Mouse (Mus musculus): Measurements from ENCODE around the gene Calhm3. TPM values are rescaled to one million over a fixed set of nuclear protein-coding genes. Genes with fewer than 3 reads are reported as not detected.

Gene Calhm3
- polyA plus RNA-seq, 1 experiment from 2014 or later, result not detected

DNA sequence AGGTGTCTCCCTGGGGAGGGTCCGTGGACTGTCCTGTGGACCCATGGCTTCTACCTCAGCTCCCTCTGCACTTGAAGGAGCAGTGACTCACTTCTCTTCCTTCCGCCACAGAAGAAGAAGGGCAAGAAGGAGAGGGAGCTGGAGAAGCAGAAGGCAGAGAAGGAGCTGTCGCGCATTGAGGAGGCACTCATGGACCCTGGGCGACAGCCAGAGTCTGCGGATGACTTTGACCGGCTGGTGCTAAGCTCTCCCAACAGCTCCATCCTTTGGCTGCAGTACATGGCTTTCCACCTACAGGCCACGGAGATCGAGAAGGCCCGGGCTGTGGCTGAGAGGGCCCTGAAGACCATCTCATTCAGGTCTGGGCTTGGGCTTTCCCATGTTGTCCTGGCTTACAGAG lies 29.4 kb downstream of the Calhm3 start:
- H3K9me3 ChIP-seq (ENCODE audit: control insufficient read depth, low read length), result no peaks in the 10 kb centered on the region
- H3K36me3 ChIP-seq (ENCODE audit: control insufficient read depth, insufficient read depth, low read length), result peaks cover 32% of the 10 kb centered on the region
- DNase-seq (ENCODE audit: low spot score) (no peak), ATAC-seq (ENCODE audit: insufficient number of reproducible peaks, low FRiP score, low TSS enrichment, low read depth) (no peak)
- H3K27me3 ChIP-seq (ENCODE audit: control insufficient read depth, insufficient read depth, low read length), result no peaks in the 10 kb centered on the region
- H3K27ac ChIP-seq (replicated peaks; ENCODE audit: low read depth, low read length), result no peak overlapping the region
- 94% methylated on average over 10 of the region's 10 CpGs for WGBS
- H3K4me3 ChIP-seq (ENCODE audit: low read depth, low read length), result no peak overlapping the region
- no peak overlapping the region for H3K9ac ChIP-seq (ENCODE audit: low read length)
- H3K4me2 ChIP-seq (ENCODE audit: low read depth, severe bottlenecking), result no peak overlapping the region
- no peaks in the 10 kb centered on the region for H3K4me1 ChIP-seq (ENCODE audit: control insufficient read depth, insufficient read depth, low read length)

DNA sequence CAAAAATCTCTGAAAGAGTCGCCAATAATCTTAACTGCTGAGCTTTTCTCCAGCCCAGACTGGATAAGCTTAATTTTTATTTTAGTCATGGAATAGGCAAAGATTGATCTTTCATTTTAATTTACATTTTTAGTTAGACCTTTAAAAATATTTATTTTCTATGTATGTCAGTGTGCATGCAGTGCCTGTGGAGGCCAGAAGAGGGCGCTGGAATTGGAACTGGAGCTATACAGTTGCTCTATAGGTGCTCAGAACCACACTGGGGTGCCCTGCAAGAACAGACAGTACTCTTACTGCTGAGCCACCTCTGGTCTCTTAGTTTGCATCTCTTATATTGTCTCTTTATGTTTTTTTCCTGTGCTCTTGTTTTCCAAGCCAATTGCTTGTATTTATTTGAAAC lies 34.8 kb downstream of the Calhm3 start:
- DNase-seq (ENCODE audit: low spot score), result peak; percentile 60

GRCm38 (mm10) chr19:47121054-47121453 lies 36.5 kb downstream of the Calhm3 start:
- no peaks in the 10 kb centered on the region for H3K27me3 ChIP-seq (ENCODE audit: control insufficient read depth, insufficient read depth, low read length)
- peaks cover 23% of the 10 kb centered on the region for H3K36me3 ChIP-seq (ENCODE audit: control insufficient read depth, insufficient read depth, low read length)
- H3K9me3 ChIP-seq (ENCODE audit: control insufficient read depth, low read length), result no peaks in the 10 kb centered on the region
- DNase-seq (ENCODE audit: low spot score) (no peak), ATAC-seq (ENCODE audit: insufficient number of reproducible peaks, low FRiP score, low TSS enrichment, low read depth) (no peak)
- no peak overlapping the region for H3K9ac ChIP-seq (ENCODE audit: low read length)
- H3K4me2 ChIP-seq (ENCODE audit: low read depth, severe bottlenecking), result no peak overlapping the region
- WGBS, result 43% methylated on average over 4 of the region's 4 CpGs
- H3K4me1 ChIP-seq (ENCODE audit: control insufficient read depth, insufficient read depth, low read length), result no peaks in the 10 kb centered on the region
- H3K27ac ChIP-seq (replicated peaks; ENCODE audit: low read depth, low read length), result no peak overlapping the region
- no peak overlapping the region for H3K4me3 ChIP-seq (ENCODE audit: low read depth, low read length)

More for the DNA sequence above, 34.8 kb downstream of the Calhm3 start:
- H3K9ac ChIP-seq (ENCODE audit: low read length), result no peak overlapping the region
- no peaks in the 10 kb centered on the region for H3K4me1 ChIP-seq (ENCODE audit: control insufficient read depth, insufficient read depth, low read length)
- no peak for ATAC-seq (ENCODE audit: insufficient number of reproducible peaks, low FRiP score, low TSS enrichment, low read depth)
- H3K4me3 ChIP-seq (ENCODE audit: low read depth, low read length), result no peak overlapping the region
- H3K9me3 ChIP-seq (ENCODE audit: control insufficient read depth, low read length), result no peaks in the 10 kb centered on the region
- 31% methylated on average over 2 of the region's 2 CpGs for WGBS
- no peak overlapping the region for H3K27ac ChIP-seq (replicated peaks; ENCODE audit: low read depth, low read length)
- peaks cover 25% of the 10 kb centered on the region for H3K36me3 ChIP-seq (ENCODE audit: control insufficient read depth, insufficient read depth, low read length)
- no peaks in the 10 kb centered on the region for H3K27me3 ChIP-seq (ENCODE audit: control insufficient read depth, insufficient read depth, low read length)
- H3K4me2 ChIP-seq (ENCODE audit: low read depth, severe bottlenecking), result no peak overlapping the region

DNA sequence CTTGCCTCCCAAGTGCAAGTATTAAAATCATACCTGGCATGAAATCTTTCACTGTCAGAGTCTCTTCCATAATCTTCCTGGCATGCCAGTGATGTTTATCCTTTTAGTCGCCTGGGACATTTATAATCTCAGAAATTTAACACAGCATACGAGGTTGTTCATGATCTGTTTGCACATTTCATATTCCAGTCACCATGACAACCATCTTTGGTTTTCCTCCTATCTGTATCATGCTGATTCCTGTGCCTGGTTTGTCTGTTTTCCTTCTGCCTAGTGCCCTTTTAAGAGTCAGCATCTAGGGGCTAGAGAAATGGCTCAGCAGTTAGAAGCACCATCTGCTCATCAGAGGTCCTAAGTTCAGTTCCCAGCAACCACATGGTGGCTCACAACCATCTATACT lies 38.9 kb downstream of the Calhm3 start:
- Histone ChIP-seq H3K4me3 (ENCODE audit: low read depth, low read length) (no peak overlapping the region), H3K27ac (replicated peaks; ENCODE audit: low read depth, low read length) (no peak overlapping the region), H3K4me1 (ENCODE audit: control insufficient read depth, insufficient read depth, low read length) (no peaks in the 10 kb centered on the region), H3K9me3 (ENCODE audit: control insufficient read depth, low read length) (no peaks in the 10 kb centered on the region), H3K4me2 (ENCODE audit: low read depth, severe bottlenecking) (no peak overlapping the region), H3K27me3 (ENCODE audit: control insufficient read depth, insufficient read depth, low read length) (no peaks in the 10 kb centered on the region), H3K9ac (ENCODE audit: low read length) (no peak overlapping the region), H3K36me3 (ENCODE audit: control insufficient read depth, insufficient read depth, low read length) (peaks cover 16% of the 10 kb centered on the region)
- ATAC-seq (ENCODE audit: insufficient number of reproducible peaks, low FRiP score, low TSS enrichment, low read depth), result no peak
- no peak for DNase-seq (ENCODE audit: low spot score)
- 88% methylated on average over 2 of the region's 2 CpGs for WGBS

DNA sequence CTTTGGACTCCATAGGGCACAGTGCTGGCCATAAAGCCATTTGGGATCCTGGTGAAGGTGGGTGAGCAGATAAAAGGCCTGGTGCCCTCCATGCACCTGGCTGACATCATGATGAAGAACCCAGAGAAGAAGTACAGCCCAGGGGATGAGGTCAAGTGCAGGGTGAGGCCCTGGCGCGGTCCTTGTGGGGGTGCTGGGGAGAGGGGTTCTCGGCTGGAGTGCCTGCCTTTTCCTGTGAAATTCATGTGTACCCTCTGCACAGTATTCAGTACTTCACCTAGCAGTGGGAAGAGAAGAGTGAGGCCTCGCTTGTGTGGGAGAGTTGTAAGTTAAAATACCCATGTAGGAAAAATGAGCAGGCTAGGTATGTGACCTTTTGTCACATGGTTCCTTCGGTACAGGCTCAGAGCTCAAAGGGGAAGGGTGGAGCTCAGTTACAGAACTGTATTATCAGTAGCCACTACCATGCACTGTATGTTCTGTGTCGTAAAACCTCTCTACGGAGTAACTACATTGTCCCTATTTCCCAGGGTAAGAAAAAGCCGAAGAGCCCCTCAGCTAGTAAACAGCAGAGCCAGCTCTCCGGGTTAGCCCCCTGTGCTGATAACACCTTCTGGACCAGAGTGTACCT lies 52.8 kb downstream of the Calhm3 start:
- H3K9me3 ChIP-seq (ENCODE audit: control insufficient read depth, low read length), result no peaks in the 10 kb centered on the region
- no peak overlapping the region for H3K4me3 ChIP-seq (ENCODE audit: low read depth, low read length)
- H3K27ac ChIP-seq (replicated peaks; ENCODE audit: low read depth, low read length), result no peak overlapping the region
- ATAC-seq (ENCODE audit: insufficient number of reproducible peaks, low FRiP score, low TSS enrichment, low read depth) (no peak), DNase-seq (ENCODE audit: low spot score) (no peak)
- no peak overlapping the region for H3K9ac ChIP-seq (ENCODE audit: low read length)
- H3K36me3 ChIP-seq (ENCODE audit: control insufficient read depth, insufficient read depth, low read length), result peaks cover 45% of the 10 kb centered on the region
- no peaks in the 10 kb centered on the region for H3K4me1 ChIP-seq (ENCODE audit: control insufficient read depth, insufficient read depth, low read length)
- 94% methylated on average over 9 of the region's 9 CpGs for WGBS
- H3K4me2 ChIP-seq (ENCODE audit: low read depth, severe bottlenecking), result no peak overlapping the region
- H3K27me3 ChIP-seq (ENCODE audit: control insufficient read depth, insufficient read depth, low read length), result no peaks in the 10 kb centered on the region

Other genes starting within 250 kb of the Calhm3 start
- 0.35 and 0.44 TPM in 2 replicates for gene Ina, start 143.1 kb downstream of the Calhm3 start, polyA plus RNA-seq (2014; fragmentation: Nextera tagmentation; extraction: Ambion mirVana)
- gene Nt5c2, start 142.6 kb downstream of the Calhm3 start, polyA plus RNA-seq (2014; fragmentation: Nextera tagmentation; extraction: Ambion mirVana), result 75.2 and 94.6 TPM in 2 replicates
- 36.5 and 38.9 TPM in 2 replicates for gene Pcgf6, start 106.9 kb downstream of the Calhm3 start, polyA plus RNA-seq (2014; fragmentation: Nextera tagmentation; extraction: Ambion mirVana)
- gene Taf5, start 90.0 kb downstream of the Calhm3 start, polyA plus RNA-seq (2014; fragmentation: Nextera tagmentation; extraction: Ambion mirVana), result 11.8 and 12.3 TPM in 2 replicates
- 1,237 and 1,330 TPM in 2 replicates for gene Usmg5, start 67.1 kb downstream of the Calhm3 start, polyA plus RNA-seq (2014; fragmentation: Nextera tagmentation; extraction: Ambion mirVana)
- 11.0 and 13.1 TPM in 2 replicates for gene Pdcd11, start 67.0 kb downstream of the Calhm3 start, polyA plus RNA-seq (2014; fragmentation: Nextera tagmentation; extraction: Ambion mirVana)
- 1.1 and 1.6 TPM in 2 replicates for gene Calhm2, start 19.5 kb downstream of the Calhm3 start, polyA plus RNA-seq (2014; fragmentation: Nextera tagmentation; extraction: Ambion mirVana)
- gene Calhm1, start 13.5 kb downstream of the Calhm3 start, polyA plus RNA-seq (2014; fragmentation: Nextera tagmentation; extraction: Ambion mirVana), result not detected in 2 replicates
- 5.0 and 6.1 TPM in 2 replicates for gene Neurl1a, start 21.1 kb upstream of the Calhm3 start, polyA plus RNA-seq (2014; fragmentation: Nextera tagmentation; extraction: Ambion mirVana)